Mouse (Mus musculus) lung, postnatal 0 days (tissue): ENCODE results near the gene Myh2.

Source experiments
- CTCF ChIP-seq: IDR thresholded peaks from 2 replicates; pipeline ENCODE4 v1.5.1; 2016; ENCODE audit warnings: antibody characterized with exemption, mild to moderate bottlenecking
- EP300 ChIP-seq: IDR thresholded peaks from 2 replicates; pipeline ENCODE4 v1.6.1; 2016; ENCODE audit warnings: antibody characterized with exemption, mild to moderate bottlenecking, control low read depth

DNA sequence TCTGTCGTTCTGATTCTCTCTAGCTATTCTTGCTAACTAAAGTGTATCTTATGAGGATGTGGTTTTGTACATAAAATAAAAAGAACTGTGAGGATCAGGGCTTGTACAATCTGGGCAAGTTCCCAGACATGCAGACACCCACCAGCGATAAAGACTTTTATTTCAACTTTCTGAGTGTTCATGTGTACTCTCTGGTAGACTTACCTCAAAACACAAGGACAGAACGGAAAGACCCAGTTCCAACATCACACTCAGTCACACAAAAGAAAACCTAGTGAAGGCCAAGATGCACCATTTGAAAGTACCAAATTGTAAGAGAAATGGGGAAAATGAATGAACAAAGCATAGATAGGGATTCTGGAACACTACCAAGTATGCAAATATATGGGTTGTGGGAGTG is 57.9 kb downstream of the Myh2 start:
- TF ChIP-seq CTCF (no peak), EP300 (no peak)
